In the genomic region with DNA sequence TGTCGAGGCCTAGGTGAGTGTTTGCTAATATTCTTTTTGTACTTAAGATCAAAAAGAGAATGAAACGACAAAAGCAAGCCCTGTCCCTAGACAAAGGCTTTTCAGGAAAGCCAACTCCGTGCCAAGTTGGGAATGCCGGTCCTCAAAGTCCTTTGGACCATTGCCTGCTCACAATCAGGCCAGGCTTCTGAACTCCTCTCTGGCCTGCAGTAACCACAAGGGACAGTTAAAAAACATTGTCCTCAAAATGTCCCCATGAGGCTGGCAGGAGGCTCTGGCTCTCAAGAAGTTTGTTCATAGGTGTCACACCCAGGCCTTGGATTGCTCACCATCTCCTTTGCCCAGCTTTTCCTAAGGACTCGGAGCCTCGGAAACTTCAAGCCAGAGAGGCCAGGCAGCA, we compare ENCODE assay signal across 28 mouse cellular contexts. TPM values are rescaled to one million over a fixed set of nuclear protein-coding genes. Genes with fewer than 3 reads are reported as not detected.
DNase-seq lines count a peak whose midpoint lies in the region; ATAC-seq lines count a peak whose summit lies in the region.
"Had no signal": no experiment of that assay in that cellular context is flagged by ENCODE, and none has a peak within 500 bp of the region (broad histone marks: within the 10 kb centered on the region; RNA-seq: fewer than 3 reads in every experiment).

No protein-coding gene starts in this region.

- DNase-seq in heart, postnatal 4 days, result peak; percentile 32
- DNase-seq in heart, embryonic 10.5 days (ENCODE audit: low spot score), result no peak
- no peak for DNase-seq in lung, postnatal 25 days (ENCODE audit: low spot score)
- peak; percentile 65 for DNase-seq in adipocyte (ENCODE audit: low spot score)
- DNase-seq in lung, postnatal 36 days, result peak; percentile 60
- DNase-seq: adrenal gland, postnatal 25 days; cerebellum, adult 11-12 months; cerebellum, postnatal 14 days; midbrain, embryonic 14.5 days had no signal

- no peak overlapping the region for H3K4me3 ChIP-seq in heart, embryonic 10.5 days
- H3K4me3 ChIP-seq in lung, embryonic 16.5 days (ENCODE audit: low read length), result no peak overlapping the region
- H3K4me3 ChIP-seq: embryonic facial prominence, embryonic 13.5 days; forebrain, embryonic 15.5 days; kidney, embryonic 15.5 days; neural tube, embryonic 13.5 days; stomach, embryonic 15.5 days had no signal

- H3K9me3 ChIP-seq in heart, embryonic 10.5 days, result no peaks in the 10 kb centered on the region
- no peaks in the 10 kb centered on the region for H3K9me3 ChIP-seq in lung, embryonic 16.5 days (ENCODE audit: control insufficient read depth, low read length)
- H3K9me3 ChIP-seq: embryonic facial prominence, embryonic 13.5 days; forebrain, embryonic 15.5 days; kidney, embryonic 15.5 days; neural tube, embryonic 13.5 days; stomach, embryonic 15.5 days had no signal

- H3K27me3 ChIP-seq in heart, embryonic 10.5 days (ENCODE audit: insufficient read depth, poor library complexity, severe bottlenecking), result no peaks in the 10 kb centered on the region
- H3K27me3 ChIP-seq in lung, embryonic 16.5 days (ENCODE audit: control insufficient read depth, insufficient read depth, low read depth, low read length), result no peaks in the 10 kb centered on the region
- H3K27me3 ChIP-seq: embryonic facial prominence, embryonic 13.5 days; forebrain, embryonic 15.5 days; kidney, embryonic 15.5 days; neural tube, embryonic 13.5 days; stomach, embryonic 15.5 days had no signal

- peaks cover 72% of the 10 kb centered on the region for H3K4me1 ChIP-seq in heart, embryonic 10.5 days
- H3K4me1 ChIP-seq in lung, embryonic 16.5 days (replicated peaks; ENCODE audit: control insufficient read depth, insufficient read depth, low read length), result peaks cover 61% of the 10 kb centered on the region
- H3K4me1 ChIP-seq: forebrain, embryonic 15.5 days had no signal

- no peaks in the 10 kb centered on the region for H3K36me3 ChIP-seq in heart, embryonic 10.5 days
- no peaks in the 10 kb centered on the region; the same call in 1 of the 2 replicates for H3K36me3 ChIP-seq in lung, embryonic 16.5 days (ENCODE audit: control insufficient read depth, insufficient read depth, low read length)
- H3K36me3 ChIP-seq: embryonic facial prominence, embryonic 13.5 days; forebrain, embryonic 15.5 days; kidney, embryonic 15.5 days; neural tube, embryonic 13.5 days; stomach, embryonic 15.5 days had no signal

- no peak overlapping the region for H3K4me2 ChIP-seq in lung, embryonic 16.5 days (ENCODE audit: low read depth, low read length)
- H3K4me2 ChIP-seq: embryonic facial prominence, embryonic 13.5 days; forebrain, embryonic 15.5 days; heart, embryonic 11.5 days; hindbrain, embryonic 14.5 days; kidney, embryonic 15.5 days; neural tube, embryonic 13.5 days; stomach, embryonic 15.5 days had no signal

- no peak for ATAC-seq in lung, embryonic 16.5 days (ENCODE audit: low read depth)
- ATAC-seq in erythroblast, adult 5-6 weeks (replicated peaks; ENCODE audit: low FRiP score, poor library complexity, severe bottlenecking), result no peak
- ATAC-seq: forebrain, embryonic 15.5 days had no signal

- peak overlapping the region; percentile 7; the same call in 1 of the 2 replicates for H3K9ac ChIP-seq in lung, embryonic 16.5 days (ENCODE audit: low read length)
- H3K9ac ChIP-seq: embryonic facial prominence, embryonic 13.5 days; forebrain, embryonic 15.5 days; hindbrain, embryonic 14.5 days; kidney, embryonic 15.5 days; neural tube, embryonic 13.5 days; stomach, embryonic 15.5 days had no signal

- H3K27ac ChIP-seq in heart, embryonic 10.5 days, result no peak overlapping the region
- peak overlapping the region; percentile 74; the same call in 1 of the 2 replicates for H3K27ac ChIP-seq in lung, embryonic 16.5 days (ENCODE audit: low read length)
- H3K27ac ChIP-seq: embryonic facial prominence, embryonic 13.5 days; forebrain, embryonic 15.5 days; hindbrain, embryonic 14.5 days; kidney, embryonic 15.5 days; neural tube, embryonic 13.5 days; stomach, embryonic 15.5 days had no signal

- WGBS in heart, embryonic 10.5 days, result 92% methylated on average over 6 of the region's 6 CpGs
- WGBS in lung, embryonic 16.5 days, result 57% methylated on average over 6 of the region's 6 CpGs

RNA-seq across cellular contexts. Expression of a gene that starts 13.0 kb away (rescaled TPM):
- 1 to 10 TPM; 2.8 to 3.8 TPM for total RNA-seq in heart, postnatal 4 days (2021)
- 7.6 and 11.5 TPM in 2 replicates for polyA plus RNA-seq in heart, embryonic 10.5 days (2016; fragmentation: Nextera tagmentation; extraction: Ambion mirVana)
- 16.4 and 19.9 TPM in 2 replicates for polyA plus RNA-seq in lung, embryonic 16.5 days (2015; fragmentation: Nextera tagmentation; extraction: Ambion mirVana)
- 1.7 and 1.9 TPM in 2 replicates for total RNA-seq in erythroblast, adult 5-6 weeks (2015; ENCODE audit: low replicate concordance)
- 0.28 and 0.68 TPM in 2 replicates for total RNA-seq in erythroblast, adult 5-6 weeks (2017; ENCODE audit: low replicate concordance)

RNA-seq across cellular contexts. Expression of a gene that starts 38.0 kb away (rescaled TPM):
- total RNA-seq in heart, postnatal 4 days (2021), result 100 to 1,000 TPM; 239 to 250 TPM
- polyA plus RNA-seq in heart, embryonic 10.5 days (2016; fragmentation: Nextera tagmentation; extraction: Ambion mirVana), result 516 and 546 TPM in 2 replicates
- polyA plus RNA-seq in lung, embryonic 16.5 days (2015; fragmentation: Nextera tagmentation; extraction: Ambion mirVana), result 812 and 833 TPM in 2 replicates
- 80.5 and 95.3 TPM in 2 replicates for total RNA-seq in erythroblast, adult 5-6 weeks (2015; ENCODE audit: low replicate concordance)
- 81.2 and 90.5 TPM in 2 replicates for total RNA-seq in erythroblast, adult 5-6 weeks (2017; ENCODE audit: low replicate concordance)

RNA-seq across cellular contexts. Expression of a gene that starts 56.1 kb away (rescaled TPM):
- not detected for total RNA-seq in heart, postnatal 4 days (2021)
- not detected in 2 replicates for polyA plus RNA-seq in heart, embryonic 10.5 days (2016; fragmentation: Nextera tagmentation; extraction: Ambion mirVana)
- not detected in 2 replicates for polyA plus RNA-seq in lung, embryonic 16.5 days (2015; fragmentation: Nextera tagmentation; extraction: Ambion mirVana)
- total RNA-seq in erythroblast, adult 5-6 weeks (2015; ENCODE audit: low replicate concordance), result not detected in 2 replicates
- not detected in 2 replicates for total RNA-seq in erythroblast, adult 5-6 weeks (2017; ENCODE audit: low replicate concordance)
- total RNA-seq: adrenal gland, postnatal 25 days; gastrocnemius, postnatal 36 days; heart, postnatal 14 days; layer of hippocampus, adult 8-10 months; left cerebral cortex, postnatal 25 days; megakaryocyte, adult 5-6 weeks had no signal
- polyA plus RNA-seq: C2C12; embryonic facial prominence, embryonic 13.5 days; forebrain, embryonic 15.5 days; heart, embryonic 11.5 days; hindbrain, embryonic 14.5 days; intestine, embryonic 14.5 days; kidney, embryonic 15.5 days; limb, embryonic 14.5 days; liver, embryonic 16.5 days; midbrain, embryonic 14.5 days; neural tube, embryonic 13.5 days; stomach, embryonic 15.5 days; urinary bladder, adult 2 months had no signal

Comparison
In these comparisons a context has a peak if more than half of its experiments do, and no peak if none do; other contexts are left out.
1. DNase-seq: peak in heart, postnatal 4 days (single experiment), adipocyte (single experiment) and lung, postnatal 36 days (single experiment); none in heart, embryonic 10.5 days (single experiment) and lung, postnatal 25 days (single experiment).